Mouse (Mus musculus) G1E (cell line): Measurements from ENCODE around the gene Fopnl. TPM values are rescaled to one million over a fixed set of nuclear protein-coding genes. Genes with fewer than 3 reads are reported as not detected.

ENCODE experiments used
- ATAC-seq: 2 replicates; pipeline ENCODE4 v1.8.0; 2016; ENCODE audit warnings: mild to moderate bottlenecking; ENCODE audit not compliant: insufficient number of reproducible peaks, poor library complexity, low FRiP score, severe bottlenecking; ENCODE audit errors: extremely low read depth
- DNase-seq: peaks from one replicate; pipeline ENCODE4 v3.0.0; 2012; ENCODE audit warnings: low spot score
- H3K27me3 ChIP-seq: 2 replicates; pipeline ENCODE4 v1.6.1; 2012; ENCODE audit warnings: mild to moderate bottlenecking, low read length, inconsistent platforms; ENCODE audit not compliant: insufficient read depth
- H3K36me3 ChIP-seq: replicated peaks from 2 replicates; pipeline ENCODE3; 2012; ENCODE audit warnings: mild to moderate bottlenecking, inconsistent platforms
- H3K4me1 ChIP-seq: 2 replicates; pipeline ENCODE4 v1.6.1; 2012; ENCODE audit warnings: low read depth, low read length, inconsistent platforms, mixed read lengths; ENCODE audit not compliant: insufficient read depth
- H3K4me3 ChIP-seq: 2 replicates; pipeline ENCODE4 v1.5.1; 2012; ENCODE audit warnings: low read depth, mild to moderate bottlenecking, inconsistent platforms, low read length, moderate library complexity, mixed read lengths
- H3K9me3 ChIP-seq: replicated peaks from 2 replicates; pipeline ENCODE4 v1.6.1; 2012; ENCODE audit warnings: inconsistent platforms
- CTCF ChIP-seq: IDR thresholded peaks from 2 replicates; pipeline ENCODE4 v1.5.1; 2012; ENCODE audit warnings: low read depth, low read length, inconsistent platforms, mixed read lengths
- GATA1 ChIP-seq: IDR thresholded peaks from 2 replicates; pipeline ENCODE4 v1.6.1; 2012; ENCODE audit warnings: borderline replicate concordance, low read length, inconsistent platforms, mixed read lengths
- GATA2 ChIP-seq: IDR thresholded peaks from 2 replicates; pipeline ENCODE4 v1.6.1; 2012; ENCODE audit warnings: low read depth, low read length, inconsistent platforms, borderline replicate concordance
- POLR2AphosphoS5 ChIP-seq: IDR thresholded peaks from 2 replicates; pipeline ENCODE4 v1.6.1; 2012; ENCODE audit warnings: low read depth, low read length, inconsistent platforms; ENCODE audit not compliant: insufficient replicate concordance
- TAL1 ChIP-seq: conservative IDR thresholded peaks from 2 replicates; pipeline ENCODE4 v1.6.1; 2012; ENCODE audit warnings: low read depth, low read length, inconsistent platforms, mixed read lengths
- polyA plus RNA-seq: library from polyadenylated mRNA; stranded (reverse); fragments of >175 nt; gene quantifications from 2 replicates; pipeline ENCODE4 v1.2.3, GENCODE M21; 2012
- total RNA-seq, 2 experiments: library from RNA; stranded (forward) in 1 of 2; stranded (reverse) in 1 of 2; fragments of 200-1000 nt in 1 of 2; fragments of >200 nt in 1 of 2; fragmentation: Nextera tagmentation in 1 of 2; gene quantifications; 2 replicates each; pipeline ENCODE4 v1.2.3; 2014 to 2017

Fopnl gene
- total and polyA plus RNA-seq, 3 experiments: 4.9 to 73.1 (median 59.0) TPM

- H3K4me1 ChIP-seq: no peaks in the 10 kb centered on the region
- DNase-seq (no peak), ATAC-seq (no peak)
- no peaks in the 10 kb centered on the region for H3K9me3 ChIP-seq
- no peaks in the 10 kb centered on the region for H3K36me3 ChIP-seq
- H3K4me3 ChIP-seq: no peak overlapping the region
- TF ChIP-seq GATA2: no peak
- peaks cover 34% of the 10 kb centered on the region for H3K27me3 ChIP-seq
These were observed 44.7 kb downstream of the Fopnl start for GRCm38 (mm10) chr16:14272374-14272965.

GRCm38 (mm10) chr16:14265203-14265920 lies 51.8 kb downstream of the Fopnl start:
- Histone ChIP-seq H3K36me3 (no peaks in the 10 kb centered on the region), H3K27me3 (peaks cover 29% of the 10 kb centered on the region), H3K4me3 (no peak overlapping the region), H3K4me1 (no peaks in the 10 kb centered on the region; the same call in 1 of the 2 replicates), H3K9me3 (no peaks in the 10 kb centered on the region)
- ATAC-seq: no peak
- no peak for DNase-seq
- TF ChIP-seq CTCF: no peak
- TF ChIP-seq POLR2AphosphoS5: no peak
- no peak for TF ChIP-seq TAL1
- no peak for TF ChIP-seq GATA2
- TF ChIP-seq GATA1: no peak

DNA sequence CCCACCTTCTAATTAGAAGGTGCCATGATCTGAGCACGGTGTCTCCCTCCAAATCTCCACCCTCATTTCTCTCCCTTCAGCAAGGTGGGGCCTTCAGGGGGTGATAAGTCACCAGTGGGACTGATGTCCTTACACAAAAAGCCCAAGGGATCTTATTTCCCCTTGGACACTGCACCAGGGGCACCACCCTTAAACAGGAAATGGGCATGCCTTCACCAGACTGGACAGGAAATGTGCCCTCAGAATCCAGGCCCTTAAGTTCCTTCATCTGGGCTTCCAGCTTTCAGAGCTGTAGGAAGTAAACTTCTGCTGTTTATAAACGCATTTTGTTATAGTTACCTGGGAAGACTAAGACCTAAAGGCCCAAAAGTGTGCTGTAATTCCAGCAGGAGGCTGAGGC lies 52.7 kb downstream of the Fopnl start:
- H3K36me3 ChIP-seq: no peaks in the 10 kb centered on the region
- no peak overlapping the region for H3K4me3 ChIP-seq
- H3K27me3 ChIP-seq: peaks cover 28% of the 10 kb centered on the region
- ATAC-seq (no peak), DNase-seq (no peak)
- H3K9me3 ChIP-seq: no peaks in the 10 kb centered on the region
- H3K4me1 ChIP-seq: no peaks in the 10 kb centered on the region; the same call in 1 of the 2 replicates
- TF ChIP-seq TAL1 (no peak), POLR2AphosphoS5 (no peak), CTCF (no peak), GATA2 (no peak), GATA1 (no peak)

DNA sequence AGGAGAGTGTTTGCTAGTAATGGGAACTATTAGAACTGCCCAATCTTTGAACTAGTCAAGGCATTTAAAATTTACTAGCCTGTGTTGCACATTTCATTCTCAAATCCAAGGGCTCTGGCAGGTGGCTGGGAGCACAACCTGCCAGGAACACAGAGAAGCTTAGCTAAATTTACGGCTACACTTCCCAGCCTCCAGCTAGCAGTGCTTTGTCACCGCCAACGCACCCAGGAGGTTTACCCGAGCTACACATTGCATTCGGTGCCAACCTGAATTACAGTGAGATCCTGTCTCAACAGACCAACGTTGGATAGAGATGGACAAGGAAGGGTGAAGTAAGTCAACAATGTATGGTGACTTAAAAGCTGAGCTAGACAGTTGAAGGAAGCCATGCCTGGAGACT lies 54.0 kb downstream of the Fopnl start:
- TF ChIP-seq CTCF: no peak
- TF ChIP-seq GATA1: no peak
- no peak for TF ChIP-seq GATA2
- no peak for TF ChIP-seq TAL1
- no peak for TF ChIP-seq POLR2AphosphoS5
- no peak for ATAC-seq
- Histone ChIP-seq H3K4me3 (no peak overlapping the region), H3K36me3 (no peaks in the 10 kb centered on the region), H3K4me1 (no peaks in the 10 kb centered on the region; the same call in 1 of the 2 replicates), H3K9me3 (no peaks in the 10 kb centered on the region), H3K27me3 (peaks cover 22% of the 10 kb centered on the region)
- no peak for DNase-seq

GRCm38 (mm10) chr16:14262410-14262809 lies 54.8 kb downstream of the Fopnl start:
- DNase-seq (no peak), ATAC-seq (no peak)
- Histone ChIP-seq H3K4me3 (no peak overlapping the region), H3K36me3 (no peaks in the 10 kb centered on the region), H3K27me3 (peaks cover 22% of the 10 kb centered on the region), H3K4me1 (no peaks in the 10 kb centered on the region; the same call in 1 of the 2 replicates), H3K9me3 (no peaks in the 10 kb centered on the region)
- TF ChIP-seq CTCF (no peak), GATA1 (no peak), GATA2 (no peak), TAL1 (no peak), POLR2AphosphoS5 (no peak)

- Histone ChIP-seq H3K4me1 (no peaks in the 10 kb centered on the region; the same call in 1 of the 2 replicates), H3K9me3 (no peaks in the 10 kb centered on the region), H3K4me3 (no peak overlapping the region), H3K36me3 (no peaks in the 10 kb centered on the region), H3K27me3 (peaks cover 22% of the 10 kb centered on the region)
- DNase-seq (no peak), ATAC-seq (no peak)
- TF ChIP-seq GATA2 (no peak), TAL1 (no peak), CTCF (no peak), POLR2AphosphoS5 (no peak), GATA1 (no peak)
These were observed 58.3 kb downstream of the Fopnl start for GRCm38 (mm10) chr16:14258856-14259255.
